Mouse (Mus musculus): ENCODE data around the gene Hoxa11. TPM values are rescaled to one million over a fixed set of nuclear protein-coding genes. Genes with fewer than 3 reads are reported as not detected.
A peak's percentile ranks its signal among the peaks of the same experiment; 100 is the strongest.

Gene Hoxa11
- polyA plus RNA-seq, 1 experiment from 2014 or later = not detected

GRCm38 (mm10) chr6:52213119-52213986 is 32.3 kb downstream of the Hoxa11 start, which contains the start of the genes Hoxa3 and Gm28308:
Gene Hoxa3, minus strand, starts transcription at chr6:52213336.
Gene Gm28308, minus strand, starts transcription at chr6:52213339.
- peak; percentile 46 for ATAC-seq (ENCODE audit: low FRiP score, low TSS enrichment)
- DNase-seq (ENCODE audit: low spot score) = no peak
- WGBS = 8% methylated on average over 38 of the region's 38 CpGs

GRCm38 (mm10) chr6:52212556-52213118 is 33.0 kb downstream of the Hoxa11 start:
- Histone ChIP-seq H3K9me3 (ENCODE audit: control insufficient read depth, low read length) (no peaks in the 10 kb centered on the region), H3K27me3 (ENCODE audit: control insufficient read depth, insufficient read depth, low read length) (peaks cover 23% of the 10 kb centered on the region; the same call in 1 of the 2 replicates), H3K36me3 (ENCODE audit: control insufficient read depth, insufficient read depth, low read length) (no peaks in the 10 kb centered on the region), H3K27ac (replicated peaks) (peak overlapping the region; percentile 89), H3K4me2 (replicated peaks; ENCODE audit: low read depth) (peak overlapping the region; percentile 47), H3K4me1 (replicated peaks; ENCODE audit: control insufficient read depth, insufficient read depth) (no peaks in the 10 kb centered on the region), H3K9ac (ENCODE audit: low read length) (peak overlapping the region; percentile 69), H3K4me3 (ENCODE audit: low read depth, low read length) (peak overlapping the region; percentile 55)
- TF ChIP-seq EP300 (optimal IDR thresholded peaks at IDR 0.05) = no peak
- no peak for TF ChIP-seq CTCF (IDR thresholded peaks at IDR 0.05; ENCODE audit: low read depth)
- no peak for DNase-seq (ENCODE audit: low spot score)
- no peak for ATAC-seq (ENCODE audit: low FRiP score, low TSS enrichment)
- 13% methylated on average over 21 of the region's 22 CpGs for WGBS

More at GRCm38 (mm10) chr6:52213119-52213986, 32.3 kb downstream of the Hoxa11 start, which contains the start of the genes Hoxa3 and Gm28308:
- H3K36me3 ChIP-seq (ENCODE audit: control insufficient read depth, insufficient read depth, low read length) = no peaks in the 10 kb centered on the region
- peak within 1 kb of the TSS; percentile 89 for H3K27ac ChIP-seq (replicated peaks)
- peak within 1 kb of the TSS; percentile 47 for H3K4me2 ChIP-seq (replicated peaks; ENCODE audit: low read depth)
- no peaks in the 10 kb centered on the region for H3K4me1 ChIP-seq (replicated peaks; ENCODE audit: control insufficient read depth, insufficient read depth)
- no peak for TF ChIP-seq CTCF (IDR thresholded peaks at IDR 0.05; ENCODE audit: low read depth)
- no peak for TF ChIP-seq EP300 (optimal IDR thresholded peaks at IDR 0.05)
- peak within 1 kb of the TSS; percentile 69 for H3K9ac ChIP-seq (ENCODE audit: low read length)
- H3K9me3 ChIP-seq (ENCODE audit: control insufficient read depth, low read length) = no peaks in the 10 kb centered on the region
- H3K27me3 ChIP-seq (ENCODE audit: control insufficient read depth, insufficient read depth, low read length) = peaks cover 22% of the 10 kb centered on the region; the same call in 1 of the 2 replicates
- peak within 1 kb of the TSS; percentile 55 for H3K4me3 ChIP-seq (ENCODE audit: low read depth, low read length)

GRCm38 (mm10) chr6:52211961-52212360 is 33.6 kb downstream of the Hoxa11 start:
- TF ChIP-seq EP300 (optimal IDR thresholded peaks at IDR 0.05) = no peak
- no peaks in the 10 kb centered on the region for H3K36me3 ChIP-seq (ENCODE audit: control insufficient read depth, insufficient read depth, low read length)
- H3K27me3 ChIP-seq (ENCODE audit: control insufficient read depth, insufficient read depth, low read length) = peaks cover 25% of the 10 kb centered on the region; the same call in 1 of the 2 replicates
- H3K4me3 ChIP-seq (ENCODE audit: low read depth, low read length) = peak overlapping the region; percentile 55
- 10% methylated on average over 13 of the region's 13 CpGs for WGBS
- H3K4me2 ChIP-seq (replicated peaks; ENCODE audit: low read depth) = peak overlapping the region; percentile 47
- peak overlapping the region; percentile 69 for H3K9ac ChIP-seq (ENCODE audit: low read length)
- H3K4me1 ChIP-seq (replicated peaks; ENCODE audit: control insufficient read depth, insufficient read depth) = no peaks in the 10 kb centered on the region
- H3K9me3 ChIP-seq (ENCODE audit: control insufficient read depth, low read length) = no peaks in the 10 kb centered on the region
- ATAC-seq (ENCODE audit: low FRiP score, low TSS enrichment) = no peak
- peak overlapping the region; percentile 89 for H3K27ac ChIP-seq (replicated peaks)
- DNase-seq (ENCODE audit: low spot score) = no peak

GRCm38 (mm10) chr6:52211170-52211935 is 34.3 kb downstream of the Hoxa11 start:
- DNase-seq (ENCODE audit: low spot score) = peak; percentile 78
- Histone ChIP-seq H3K4me2 (replicated peaks; ENCODE audit: low read depth) (peak overlapping the region; percentile 47), H3K9me3 (ENCODE audit: control insufficient read depth, low read length) (no peaks in the 10 kb centered on the region), H3K36me3 (ENCODE audit: control insufficient read depth, insufficient read depth, low read length) (no peaks in the 10 kb centered on the region), H3K9ac (ENCODE audit: low read length) (peak overlapping the region; percentile 69), H3K4me3 (ENCODE audit: low read depth, low read length) (peak overlapping the region; percentile 55), H3K4me1 (replicated peaks; ENCODE audit: control insufficient read depth, insufficient read depth) (no peaks in the 10 kb centered on the region), H3K27ac (replicated peaks) (peak overlapping the region; percentile 89; the same call in 1 of the 2 replicates), H3K27me3 (ENCODE audit: control insufficient read depth, insufficient read depth, low read length) (peaks cover 23% of the 10 kb centered on the region; the same call in 1 of the 2 replicates)
- peak; percentile 58 for ATAC-seq (ENCODE audit: low FRiP score, low TSS enrichment)
- peak; percentile 84 for TF ChIP-seq CTCF (IDR thresholded peaks at IDR 0.05; ENCODE audit: low read depth)
- TF ChIP-seq EP300 (optimal IDR thresholded peaks at IDR 0.05) = no peak
- WGBS = 4% methylated on average over 37 of the region's 37 CpGs

GRCm38 (mm10) chr6:52209685-52210046 is 35.9 kb downstream of the Hoxa11 start:
- no peaks in the 10 kb centered on the region for H3K9me3 ChIP-seq (ENCODE audit: control insufficient read depth, low read length)
- peak overlapping the region; percentile 53 for H3K9ac ChIP-seq (ENCODE audit: low read length)
- TF ChIP-seq EP300 (optimal IDR thresholded peaks at IDR 0.05) = no peak
- TF ChIP-seq CTCF (IDR thresholded peaks at IDR 0.05; ENCODE audit: low read depth) = no peak
- H3K27ac ChIP-seq (replicated peaks) = peak overlapping the region; percentile 40
- no peaks in the 10 kb centered on the region for H3K4me1 ChIP-seq (replicated peaks; ENCODE audit: control insufficient read depth, insufficient read depth)
- 35% methylated on average over 12 of the region's 12 CpGs for WGBS
- H3K4me3 ChIP-seq (ENCODE audit: low read depth, low read length) = peak overlapping the region; percentile 42
- DNase-seq (ENCODE audit: low spot score) (no peak), ATAC-seq (ENCODE audit: low FRiP score, low TSS enrichment) (no peak)
- peak overlapping the region; percentile 76 for H3K4me2 ChIP-seq (replicated peaks; ENCODE audit: low read depth)
- H3K27me3 ChIP-seq (ENCODE audit: control insufficient read depth, insufficient read depth, low read length) = peaks cover 12% of the 10 kb centered on the region; the same call in 1 of the 2 replicates
- H3K36me3 ChIP-seq (ENCODE audit: control insufficient read depth, insufficient read depth, low read length) = no peaks in the 10 kb centered on the region
